Mouse (Mus musculus) embryonic facial prominence, embryonic 13.5 days (tissue): ENCODE data around the gene Phactr1. TPM values are rescaled to one million over a fixed set of nuclear protein-coding genes. Genes with fewer than 3 reads are reported as not detected.

Source experiments
- ATAC-seq: fragments of 200-750 bp; cut with Nextera tagmentation; 2 replicates; pipeline ENCODE4 v1.8.0; 2017; ENCODE audit warnings: low read depth; ENCODE audit not compliant: insufficient number of reproducible peaks, insufficient read depth, low FRiP score, low TSS enrichment
- H3K27ac ChIP-seq: fragments of 300-500 bp; sonication (generic); 2 replicates; pipeline ENCODE4 v1.5.1; 2015; ENCODE audit warnings: moderate library complexity, mild to moderate bottlenecking, inconsistent platforms
- H3K27me3 ChIP-seq: fragments of 300-500 bp; sonication (generic); 2 replicates; pipeline ENCODE4 v1.6.1; 2015; ENCODE audit warnings: mild to moderate bottlenecking, inconsistent platforms
- H3K36me3 ChIP-seq: fragments of 300-500 bp; sonication (generic); 2 replicates; pipeline ENCODE4 v1.6.1; 2015; ENCODE audit warnings: mild to moderate bottlenecking, inconsistent platforms
- H3K4me1 ChIP-seq: fragments of 300-500 bp; sonication (generic); 2 replicates; pipeline ENCODE4 v1.6.1; 2015; ENCODE audit warnings: inconsistent platforms
- H3K4me2 ChIP-seq: fragments of 300-500 bp; sonication (generic); 2 replicates; pipeline ENCODE4 v1.6.1; 2015; ENCODE audit warnings: moderate library complexity, mild to moderate bottlenecking, inconsistent platforms
- H3K4me3 ChIP-seq: fragments of 300-500 bp; sonication (generic); 2 replicates; pipeline ENCODE4 v1.5.1; 2015; ENCODE audit warnings: mild to moderate bottlenecking, inconsistent platforms
- H3K9ac ChIP-seq: fragments of 300-500 bp; sonication (generic); 2 replicates; pipeline ENCODE4 v1.6.1; 2015; ENCODE audit warnings: mild to moderate bottlenecking, inconsistent platforms
- H3K9me3 ChIP-seq: fragments of 300-500 bp; sonication (generic); 2 replicates; pipeline ENCODE4 v1.6.1; 2016; ENCODE audit warnings: inconsistent platforms
- WGBS: fragments of 180-500 bp; shearing (Covaris S2); methylation state at CpG from one replicate; pipeline ENCODE4 v1.1.7; 2015; ENCODE audit warnings: mixed read lengths; 5-methylcytosine and 5-hydroxymethylcytosine counted together
- polyA plus RNA-seq: library from polyadenylated mRNA; unstranded; fragments of >200 nt; fragmentation: Nextera tagmentation; extraction: Ambion mirVana; gene quantifications from 2 replicates; pipeline ENCODE4 v1.2.1, GENCODE M21; 2015

Gene Phactr1
- polyA plus RNA-seq, 1 experiment from 2014 or later: 13.2 TPM

GRCm38 (mm10) chr13:43112280-43112679 is 431.9 kb downstream of the Phactr1 start:
- 69% methylated on average over 7 of the region's 7 CpGs for WGBS
- Histone ChIP-seq H3K9me3 (0 out of 2 replicates have a peak, but pooled peaks cover 4% of the 10 kb centered on the region), H3K4me1 (no peaks in the 10 kb centered on the region), H3K36me3 (no peaks in the 10 kb centered on the region), H3K27ac (no peak overlapping the region), H3K4me2 (no peak overlapping the region), H3K4me3 (no peak overlapping the region), H3K27me3 (no peaks in the 10 kb centered on the region), H3K9ac (no peak overlapping the region)
- ATAC-seq: no peak

- Histone ChIP-seq H3K27ac (no peak overlapping the region), H3K4me3 (no peak overlapping the region), H3K27me3 (no peaks in the 10 kb centered on the region), H3K36me3 (no peaks in the 10 kb centered on the region), H3K4me1 (no peaks in the 10 kb centered on the region), H3K9me3 (0 out of 2 replicates have a peak, but pooled peaks cover 4% of the 10 kb centered on the region), H3K4me2 (no peak overlapping the region), H3K9ac (no peak overlapping the region)
- 74% methylated on average over 3 of the region's 3 CpGs for WGBS
- no peak for ATAC-seq
These were observed 432.3 kb downstream of the Phactr1 start for GRCm38 (mm10) chr13:43112707-43113106.

- H3K27me3 ChIP-seq: no peaks in the 10 kb centered on the region
- no peak overlapping the region for H3K27ac ChIP-seq
- H3K9me3 ChIP-seq: 0 out of 2 replicates have a peak, but pooled peaks cover 4% of the 10 kb centered on the region
- no peaks in the 10 kb centered on the region for H3K4me1 ChIP-seq
- no peak overlapping the region for H3K4me2 ChIP-seq
- no peak overlapping the region for H3K9ac ChIP-seq
- no peak for ATAC-seq
- H3K36me3 ChIP-seq: no peaks in the 10 kb centered on the region
- WGBS: 92% methylated on average over 3 of the region's 3 CpGs
- no peak overlapping the region for H3K4me3 ChIP-seq
These were observed 432.7 kb downstream of the Phactr1 start for GRCm38 (mm10) chr13:43113141-43113540.

GRCm38 (mm10) chr13:43122306-43123070 is 442.1 kb downstream of the Phactr1 start:
- WGBS: 32% methylated on average over 16 of the region's 16 CpGs
- Histone ChIP-seq H3K9ac (0 out of 2 replicates have a peak overlapping the region, but pooled peaks have one; percentile 16), H3K27me3 (peaks cover 16% of the 10 kb centered on the region; the same call in 1 of the 2 replicates), H3K9me3 (no peaks in the 10 kb centered on the region), H3K27ac (no peak overlapping the region), H3K36me3 (no peaks in the 10 kb centered on the region), H3K4me3 (no peak overlapping the region), H3K4me2 (peak overlapping the region; percentile 14; the same call in 1 of the 2 replicates), H3K4me1 (peaks cover 30% of the 10 kb centered on the region)
- ATAC-seq: no peak

GRCm38 (mm10) chr13:43123895-43124682 is 443.7 kb downstream of the Phactr1 start:
- WGBS: 30% methylated on average over 17 of the region's 17 CpGs
- Histone ChIP-seq H3K4me1 (peaks cover 30% of the 10 kb centered on the region), H3K4me3 (no peak overlapping the region), H3K27ac (no peak overlapping the region), H3K36me3 (no peaks in the 10 kb centered on the region), H3K9me3 (no peaks in the 10 kb centered on the region), H3K9ac (no peak overlapping the region), H3K27me3 (peaks cover 16% of the 10 kb centered on the region; the same call in 1 of the 2 replicates), H3K4me2 (peak overlapping the region; percentile 42)
- no peak for ATAC-seq

- Histone ChIP-seq H3K27ac (no peak overlapping the region), H3K36me3 (no peaks in the 10 kb centered on the region), H3K4me3 (no peak overlapping the region), H3K4me1 (peaks cover 30% of the 10 kb centered on the region), H3K9ac (no peak overlapping the region), H3K9me3 (no peaks in the 10 kb centered on the region), H3K4me2 (0 out of 2 replicates have a peak overlapping the region, but pooled peaks have one; percentile 9), H3K27me3 (peaks cover 16% of the 10 kb centered on the region; the same call in 1 of the 2 replicates)
- 15% methylated on average over 4 of the region's 4 CpGs for WGBS
- ATAC-seq: no peak
These were observed 444.3 kb downstream of the Phactr1 start for GRCm38 (mm10) chr13:43124683-43125074.

- no peak for ATAC-seq
- H3K4me2 ChIP-seq: no peak overlapping the region
- H3K4me3 ChIP-seq: no peak overlapping the region
- H3K27me3 ChIP-seq: no peaks in the 10 kb centered on the region
- H3K9me3 ChIP-seq: no peaks in the 10 kb centered on the region
- H3K36me3 ChIP-seq: no peaks in the 10 kb centered on the region
- no peak overlapping the region for H3K9ac ChIP-seq
- H3K27ac ChIP-seq: no peak overlapping the region
- WGBS: 34% methylated on average over 6 of the region's 6 CpGs
- H3K4me1 ChIP-seq: peaks cover 9% of the 10 kb centered on the region; the same call in 1 of the 2 replicates
These were observed 449.7 kb downstream of the Phactr1 start for GRCm38 (mm10) chr13:43130161-43130560.

GRCm38 (mm10) chr13:43131741-43132191 is 451.3 kb downstream of the Phactr1 start:
- H3K27me3 ChIP-seq: no peaks in the 10 kb centered on the region
- H3K9me3 ChIP-seq: no peaks in the 10 kb centered on the region
- no peaks in the 10 kb centered on the region for H3K36me3 ChIP-seq
- no peak overlapping the region for H3K9ac ChIP-seq
- no peak overlapping the region for H3K4me3 ChIP-seq
- H3K4me1 ChIP-seq: peaks cover 9% of the 10 kb centered on the region; the same call in 1 of the 2 replicates
- ATAC-seq: no peak
- H3K4me2 ChIP-seq: no peak overlapping the region
- H3K27ac ChIP-seq: no peak overlapping the region
- WGBS: 79% methylated on average over 10 of the region's 10 CpGs

GRCm38 (mm10) chr13:43132859-43133258 is 452.4 kb downstream of the Phactr1 start:
- Histone ChIP-seq H3K4me2 (no peak overlapping the region), H3K9me3 (no peaks in the 10 kb centered on the region), H3K27me3 (no peaks in the 10 kb centered on the region), H3K4me1 (peaks cover 9% of the 10 kb centered on the region; the same call in 1 of the 2 replicates), H3K36me3 (no peaks in the 10 kb centered on the region), H3K4me3 (no peak overlapping the region), H3K27ac (no peak overlapping the region), H3K9ac (no peak overlapping the region)
- ATAC-seq: no peak
- WGBS: 71% methylated on average over 9 of the region's 9 CpGs

- 80% methylated on average over 7 of the region's 7 CpGs for WGBS
- H3K4me1 ChIP-seq: peaks cover 9% of the 10 kb centered on the region; the same call in 1 of the 2 replicates
- H3K4me3 ChIP-seq: no peak overlapping the region
- H3K36me3 ChIP-seq: no peaks in the 10 kb centered on the region
- no peak overlapping the region for H3K27ac ChIP-seq
- no peak for ATAC-seq
- H3K4me2 ChIP-seq: no peak overlapping the region
- no peaks in the 10 kb centered on the region for H3K27me3 ChIP-seq
- H3K9ac ChIP-seq: no peak overlapping the region
- H3K9me3 ChIP-seq: no peaks in the 10 kb centered on the region
These were observed 453.0 kb downstream of the Phactr1 start for GRCm38 (mm10) chr13:43133400-43133799.

- 67% methylated on average over 4 of the region's 4 CpGs for WGBS
- no peak overlapping the region for H3K9ac ChIP-seq
- H3K9me3 ChIP-seq: no peaks in the 10 kb centered on the region
- no peaks in the 10 kb centered on the region for H3K27me3 ChIP-seq
- no peak overlapping the region for H3K27ac ChIP-seq
- H3K4me1 ChIP-seq: peaks cover 9% of the 10 kb centered on the region; the same call in 1 of the 2 replicates
- H3K4me3 ChIP-seq: no peak overlapping the region
- H3K4me2 ChIP-seq: no peak overlapping the region
- no peaks in the 10 kb centered on the region for H3K36me3 ChIP-seq
- ATAC-seq: no peak
These were observed 454.0 kb downstream of the Phactr1 start for GRCm38 (mm10) chr13:43134468-43134867.
